Mouse (Mus musculus): ENCODE results near the gene Hibadh.

Hibadh gene

DNA sequence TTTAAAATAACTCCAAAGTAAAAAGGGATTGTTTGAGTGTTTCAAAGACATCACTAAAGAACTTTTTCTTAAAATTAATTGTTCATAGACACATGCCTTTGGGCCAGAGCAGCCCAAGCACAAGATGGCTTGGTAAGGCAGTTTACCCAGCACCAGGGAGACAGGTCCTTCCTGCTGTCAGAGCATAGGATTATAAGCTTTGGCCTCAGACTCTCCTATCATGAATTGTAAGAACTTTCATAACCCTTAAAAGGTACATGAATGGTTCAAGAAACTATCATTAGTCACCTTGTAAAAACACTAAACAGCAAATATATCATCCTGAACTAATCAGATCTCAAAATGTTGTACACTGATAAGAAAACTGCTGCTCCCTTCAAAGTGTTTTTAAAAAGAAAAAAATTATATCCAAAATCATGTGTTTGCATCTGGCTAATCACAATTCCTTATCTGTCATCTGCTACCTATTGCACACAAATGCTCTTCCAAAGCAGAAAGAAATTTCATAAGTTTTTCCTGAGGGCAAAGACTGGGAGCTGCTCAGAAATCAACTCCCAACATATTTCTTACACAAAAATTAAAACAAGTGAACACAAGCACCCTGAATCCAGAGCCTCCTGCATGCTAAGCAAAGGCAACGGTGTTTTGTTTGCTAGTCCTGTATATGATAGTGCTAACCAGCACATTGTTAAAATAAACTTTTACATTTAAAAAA, 1.6 kb downstream of the Hibadh start:
- DNase-seq, result no peak

DNA sequence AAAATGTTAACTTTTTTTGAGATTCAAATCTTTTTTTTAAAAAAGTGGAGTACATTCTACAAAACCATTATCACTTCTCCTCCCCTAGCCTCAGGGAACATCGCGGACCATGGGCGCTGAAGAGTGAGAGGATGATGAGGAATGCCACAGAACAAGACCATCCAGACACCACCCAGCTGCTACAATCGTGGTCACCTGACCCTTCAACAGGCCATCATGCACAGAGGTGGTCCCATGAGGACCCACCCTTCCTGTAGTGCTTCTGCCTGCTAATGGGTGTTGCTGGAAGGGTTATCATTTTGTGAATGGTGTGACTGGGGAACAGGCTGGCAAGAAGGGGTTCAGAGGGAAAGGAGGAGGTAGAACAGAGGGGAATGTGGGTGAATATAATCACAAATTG, 2.9 kb downstream of the Hibadh start:
- DNase-seq, result no peak

DNA sequence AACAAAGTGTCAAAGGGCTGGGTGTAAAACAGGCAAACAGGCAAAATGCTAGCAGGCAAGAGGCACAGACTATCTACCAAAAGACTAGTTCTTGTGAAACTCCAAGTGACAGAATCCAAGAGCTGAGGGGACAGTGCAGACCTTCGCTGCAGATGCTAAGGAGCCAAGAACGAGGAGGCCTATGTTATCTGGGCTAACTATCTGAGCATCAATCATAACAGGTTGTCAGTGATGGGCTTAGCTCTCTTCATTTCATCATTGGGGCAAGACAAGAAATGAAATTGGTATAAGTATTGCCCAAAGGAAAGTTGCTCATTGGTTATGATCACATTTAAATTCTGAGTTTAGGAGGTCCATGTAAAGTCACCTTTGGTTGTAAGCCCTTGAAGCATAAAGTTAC, 4.8 kb downstream of the Hibadh start:
- DNase-seq, result no peak

DNA sequence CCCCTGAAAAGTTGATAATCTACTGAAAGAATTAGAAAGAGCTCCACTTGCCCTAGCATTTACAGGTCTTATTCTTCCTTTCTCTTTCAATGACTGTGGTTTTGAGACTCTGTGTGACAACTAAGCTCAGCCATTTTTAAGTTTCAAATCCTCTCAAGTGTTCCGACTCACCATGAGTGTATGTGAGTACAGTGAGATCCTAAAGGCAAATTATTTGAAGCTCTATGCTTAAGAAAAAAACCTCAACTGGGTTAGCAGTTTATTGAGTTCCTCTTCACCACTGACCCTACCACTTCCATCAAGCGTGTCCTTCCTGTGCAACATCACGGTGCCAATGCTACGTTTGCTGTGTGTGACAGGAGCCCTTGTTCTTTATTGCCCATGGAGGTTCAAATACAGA, 9.6 kb downstream of the Hibadh start:
- DNase-seq, result no peak

DNA sequence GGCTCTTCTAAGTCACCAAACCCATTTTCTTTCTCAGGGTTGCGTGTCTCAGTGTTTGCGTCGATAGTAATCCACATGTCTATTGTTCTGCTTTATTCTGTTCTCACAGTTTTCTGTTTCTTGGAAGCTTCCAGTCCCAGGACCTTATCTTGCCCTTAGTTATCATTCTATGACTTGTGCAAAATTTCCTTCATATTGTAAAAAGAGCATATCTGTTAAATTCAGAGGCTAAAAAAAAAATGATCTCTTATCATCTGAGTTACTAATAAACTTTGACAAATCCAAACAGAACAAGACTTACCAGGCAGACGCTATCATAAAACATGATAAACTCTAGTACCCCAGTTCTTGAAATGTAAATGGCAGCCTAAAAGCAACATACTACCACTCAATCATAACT, 11.0 kb downstream of the Hibadh start:
- no peak for DNase-seq

DNA sequence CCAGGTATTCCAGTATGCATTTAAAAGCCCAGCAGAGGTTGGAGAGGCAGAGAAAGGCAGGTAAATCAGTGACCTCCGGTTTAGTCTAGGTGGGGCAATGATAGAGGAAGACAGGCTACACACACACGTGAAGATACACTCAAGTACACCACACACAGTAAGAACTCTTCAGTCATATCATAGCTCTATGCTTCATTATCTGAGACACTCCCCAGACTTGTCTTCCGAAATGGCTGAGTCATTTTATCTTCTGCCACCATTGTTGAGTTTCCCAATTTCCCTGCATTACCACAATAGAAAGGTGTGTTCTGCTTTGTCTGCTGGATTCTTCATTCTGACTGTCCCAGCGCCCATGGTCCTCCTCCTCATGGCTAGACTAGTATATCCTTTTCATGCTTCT, 13.5 kb downstream of the Hibadh start:
- DNase-seq, result no peak

DNA sequence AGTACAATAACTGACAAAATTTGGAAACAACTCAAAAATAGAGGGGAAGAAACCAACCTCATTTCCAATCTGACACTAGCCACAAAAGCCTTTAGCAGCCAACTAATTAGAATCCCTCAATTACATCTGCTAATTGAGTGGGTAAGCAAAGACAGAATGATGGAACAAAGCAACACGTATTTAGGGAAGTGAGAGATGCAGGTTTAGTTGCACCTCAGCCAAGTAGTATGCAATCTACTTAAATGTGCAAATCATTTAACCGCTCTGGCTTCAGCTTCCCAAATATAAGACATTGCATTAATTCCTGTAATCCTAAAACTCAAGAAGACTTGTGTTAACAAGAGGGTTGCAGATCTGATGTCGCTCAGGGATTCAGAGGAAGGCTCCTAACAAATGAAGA, 16.4 kb downstream of the Hibadh start:
- DNase-seq, result no peak

DNA sequence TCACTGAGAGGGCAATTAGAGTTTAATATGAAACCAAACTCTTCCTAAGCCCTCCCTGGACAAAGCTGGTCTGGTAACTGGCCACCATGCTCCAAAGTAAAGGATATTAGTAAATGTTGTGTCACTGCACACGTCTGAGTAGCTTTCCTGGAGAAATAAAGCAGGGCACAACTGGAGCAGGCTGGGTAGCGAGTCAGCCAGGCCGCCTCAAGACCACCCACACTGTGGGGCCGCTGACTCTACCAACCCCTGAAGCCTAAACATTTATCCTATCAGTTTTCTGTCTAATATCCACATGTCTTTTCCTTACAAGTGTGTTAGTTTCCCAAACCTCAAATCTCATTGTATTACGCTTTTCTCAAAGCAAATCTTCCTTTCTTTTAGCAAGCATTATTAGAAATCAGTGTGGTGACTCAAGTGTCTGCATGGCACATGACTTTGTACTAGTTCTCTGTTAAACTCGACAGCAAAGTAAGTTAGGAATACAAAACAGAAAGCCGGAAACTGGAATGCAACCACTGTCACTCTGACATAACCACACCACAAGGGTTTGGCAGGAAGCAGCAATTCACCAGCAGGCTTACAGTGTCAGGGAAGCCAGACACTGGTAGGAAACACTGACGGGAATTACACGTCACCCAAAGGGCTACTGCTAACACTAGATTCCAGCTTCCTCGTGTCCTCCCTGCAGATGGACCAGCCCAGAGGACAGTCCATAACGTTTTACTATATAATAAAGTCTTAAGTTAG, 18.3 kb downstream of the Hibadh start:
- DNase-seq, result peak; percentile 25 to 51

DNA sequence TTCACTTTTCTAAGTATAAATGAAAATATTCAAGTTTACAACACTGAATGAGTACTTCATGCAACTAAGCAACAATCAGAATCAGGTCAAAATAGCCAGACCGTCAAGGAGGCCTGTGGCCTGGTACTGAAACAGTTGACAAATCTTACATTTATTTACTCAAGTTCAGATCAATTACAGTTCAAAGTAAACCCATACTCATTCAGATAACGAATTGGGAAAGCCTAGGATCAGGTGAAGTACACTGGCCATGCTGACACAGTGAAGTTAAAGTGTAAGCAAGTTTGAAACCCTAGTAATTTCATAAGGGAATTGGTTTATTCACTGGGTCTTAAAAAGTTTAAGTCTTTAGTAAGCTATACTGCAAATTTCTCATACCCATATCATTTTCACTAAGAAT, 20.1 kb downstream of the Hibadh start:
- no peak for DNase-seq

DNA sequence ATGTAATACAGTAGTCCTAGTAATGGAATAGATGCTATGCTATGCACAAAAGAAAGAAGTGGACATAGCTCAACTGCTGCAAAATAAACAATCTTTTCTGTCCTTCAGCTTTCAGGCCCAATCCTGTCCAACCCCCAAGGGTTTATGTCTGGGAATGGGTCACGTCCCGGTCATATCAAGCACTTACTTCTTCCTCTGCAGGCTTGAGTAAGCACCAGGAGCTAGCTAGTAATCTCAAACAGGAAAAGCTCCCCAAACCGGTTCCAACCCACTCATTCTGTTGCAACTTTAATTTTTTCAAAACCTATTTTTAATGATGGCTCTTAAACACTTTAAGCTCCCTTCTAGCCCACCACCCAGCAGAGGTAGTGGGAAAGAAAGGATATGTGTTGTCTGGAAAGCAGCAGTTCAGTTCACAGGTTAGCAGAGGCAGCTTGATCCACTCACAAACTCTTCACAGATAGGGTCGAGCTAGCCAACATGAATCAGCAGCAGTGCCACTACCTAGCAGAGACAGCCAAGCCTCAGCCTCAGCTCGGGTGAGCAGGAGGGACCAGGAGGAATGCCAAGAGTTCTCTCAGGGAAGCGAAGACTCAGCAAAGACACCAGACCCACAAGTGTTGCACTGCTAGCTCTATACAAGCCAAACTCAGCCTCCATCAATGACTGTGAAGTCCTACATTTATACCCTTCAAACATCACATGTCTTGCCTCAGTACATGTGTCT, 30.4 kb downstream of the Hibadh start:
- DNase-seq, result peak; percentile 35 to 59

DNA sequence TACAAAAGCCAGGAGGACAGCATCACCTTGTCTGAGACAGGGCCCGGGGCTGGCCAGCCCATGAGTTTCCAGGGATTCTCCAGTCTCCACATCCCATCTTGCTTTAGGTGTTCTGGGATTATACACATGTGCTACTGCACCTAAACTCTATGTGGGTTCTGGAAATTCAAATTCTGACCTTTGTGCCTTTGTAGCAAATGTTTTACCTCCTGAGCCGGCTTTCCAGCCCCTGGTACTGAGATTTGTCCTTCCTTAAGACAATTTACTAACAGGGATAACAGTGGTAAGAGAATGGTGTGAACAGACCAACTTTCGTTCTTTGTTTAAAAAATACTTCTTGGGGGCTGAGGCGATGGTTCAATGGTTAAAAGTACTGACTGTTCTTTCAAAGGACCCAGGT, 32.1 kb downstream of the Hibadh start:
- DNase-seq, result peak; percentile 31 to 53

DNA sequence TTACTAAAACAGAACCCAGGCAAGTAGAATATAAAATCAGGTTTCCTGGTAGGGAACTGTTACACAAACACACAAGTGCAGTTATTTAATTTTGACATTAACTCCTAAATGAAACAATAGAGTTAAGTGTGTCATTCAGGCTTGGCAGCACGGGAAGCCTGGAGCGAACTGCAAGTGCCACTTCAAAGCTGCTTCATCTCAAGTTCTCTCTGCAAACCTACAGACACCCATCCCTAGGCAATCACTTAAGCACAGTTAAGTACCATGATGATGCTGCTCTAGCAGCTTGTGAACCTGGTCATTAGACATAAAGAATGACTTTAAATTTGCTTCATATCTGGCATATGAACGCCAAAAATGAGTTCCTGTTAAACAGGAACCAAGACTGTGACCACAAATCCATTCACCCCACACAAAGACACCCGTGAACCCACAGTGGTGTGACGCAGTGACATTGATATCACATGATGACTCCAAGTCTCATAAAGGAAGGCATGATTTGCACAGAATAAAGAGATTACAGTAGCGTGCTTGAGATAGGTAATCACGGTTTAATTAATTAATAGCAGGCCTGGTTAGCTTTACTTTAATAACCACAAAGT, 33.3 kb downstream of the Hibadh start:
- no peak for DNase-seq

DNA sequence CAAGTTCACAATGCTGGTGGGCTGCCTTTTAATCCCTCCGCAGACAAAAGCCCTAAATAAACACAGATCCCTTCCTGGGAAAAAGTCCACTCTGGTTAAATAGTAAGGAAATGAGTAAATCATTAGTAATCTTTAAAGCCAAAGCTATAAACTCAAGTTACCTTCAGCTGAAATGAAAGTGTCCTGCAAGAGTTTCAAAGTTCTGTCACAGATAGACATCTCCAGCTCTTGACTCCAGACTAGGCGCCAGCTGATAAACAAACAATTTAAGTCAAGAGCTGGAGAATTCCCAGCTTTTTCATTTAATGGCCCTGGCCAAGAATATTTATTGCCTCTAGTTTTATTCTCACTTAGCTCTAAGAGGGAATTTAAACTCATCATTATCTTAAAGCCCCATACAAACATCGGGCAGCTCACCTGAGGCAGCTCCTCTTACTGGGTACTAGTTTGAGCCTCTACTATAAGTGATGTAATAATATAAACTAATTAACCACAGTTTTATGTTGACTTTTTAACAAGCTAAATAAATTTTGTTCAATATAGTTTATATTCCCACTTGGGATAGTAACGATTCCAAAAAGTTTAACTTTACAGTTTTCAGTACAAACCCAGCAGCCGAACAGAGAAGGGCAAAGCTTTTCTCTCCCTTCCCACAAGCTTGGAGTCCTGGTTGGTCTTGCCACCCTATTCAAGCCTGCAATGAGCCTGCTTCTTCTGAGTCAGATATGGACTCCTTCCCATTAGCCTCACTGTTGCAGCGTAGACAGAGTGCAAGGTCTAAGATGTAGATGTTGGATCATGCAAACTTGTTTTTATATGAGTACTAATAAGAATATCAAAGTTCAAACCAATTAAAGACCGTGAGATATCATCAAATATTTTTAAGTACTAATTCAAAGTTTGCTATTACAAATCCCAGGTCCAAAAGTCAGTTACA, 38.2 kb downstream of the Hibadh start:
- no peak for DNase-seq

DNA sequence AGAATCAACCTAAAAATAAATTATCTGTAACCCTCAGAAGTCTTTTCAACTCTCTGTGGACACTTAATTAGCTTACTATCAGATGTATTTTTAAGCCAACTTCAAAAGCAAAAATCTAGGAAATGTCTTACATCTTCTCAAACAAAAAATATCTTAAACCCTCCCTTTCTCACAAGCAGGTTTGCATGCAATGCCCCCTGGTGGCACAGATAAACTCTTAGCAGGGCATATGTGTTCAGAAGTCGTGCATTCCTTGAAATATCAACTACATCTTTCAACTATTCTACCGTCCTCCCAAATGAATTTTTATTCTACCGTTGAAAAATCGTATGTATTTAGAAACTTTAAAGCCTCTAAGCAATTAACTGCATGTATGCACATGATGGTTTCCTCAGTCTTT, 39.1 kb downstream of the Hibadh start:
- DNase-seq, result peak; percentile 63 to 78

DNA sequence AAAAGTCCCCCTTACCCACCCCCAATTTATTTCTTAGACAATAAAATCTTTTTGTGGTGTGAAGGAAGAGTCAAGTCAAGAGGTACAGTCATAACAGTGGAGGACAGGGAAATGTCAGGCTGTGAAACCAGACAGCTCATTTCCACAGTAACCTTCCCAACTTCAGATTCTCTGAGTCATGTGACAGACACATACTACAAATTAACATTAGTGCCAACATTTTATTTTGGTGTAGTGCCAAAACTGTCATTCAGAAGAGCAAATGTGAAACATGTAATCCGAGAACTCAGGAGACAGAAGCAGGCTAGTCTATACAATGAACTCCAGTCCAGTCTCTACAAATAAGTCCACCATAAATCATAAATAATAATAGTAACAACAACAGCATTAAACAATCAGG, 45.4 kb downstream of the Hibadh start:
- DNase-seq, result no peak

DNA sequence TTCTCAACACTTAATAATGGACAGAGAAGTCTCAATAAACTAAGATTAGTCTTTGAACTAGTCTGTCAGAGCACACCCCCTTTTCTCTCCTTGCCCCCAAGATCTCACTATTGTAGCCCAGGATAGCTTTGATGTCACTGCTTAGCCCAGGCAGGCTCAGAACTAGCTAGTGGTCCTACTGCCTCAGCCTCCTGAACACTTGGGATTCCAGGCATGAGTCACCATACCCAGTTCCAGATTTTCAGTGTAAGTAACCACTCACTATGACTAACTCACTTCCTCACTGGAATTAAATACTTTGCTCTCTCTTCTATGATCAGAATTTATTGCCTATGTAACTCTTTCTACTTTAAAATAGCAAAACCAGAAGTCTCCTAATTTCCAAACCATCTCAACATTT, 53.6 kb downstream of the Hibadh start:
- no peak for DNase-seq

DNA sequence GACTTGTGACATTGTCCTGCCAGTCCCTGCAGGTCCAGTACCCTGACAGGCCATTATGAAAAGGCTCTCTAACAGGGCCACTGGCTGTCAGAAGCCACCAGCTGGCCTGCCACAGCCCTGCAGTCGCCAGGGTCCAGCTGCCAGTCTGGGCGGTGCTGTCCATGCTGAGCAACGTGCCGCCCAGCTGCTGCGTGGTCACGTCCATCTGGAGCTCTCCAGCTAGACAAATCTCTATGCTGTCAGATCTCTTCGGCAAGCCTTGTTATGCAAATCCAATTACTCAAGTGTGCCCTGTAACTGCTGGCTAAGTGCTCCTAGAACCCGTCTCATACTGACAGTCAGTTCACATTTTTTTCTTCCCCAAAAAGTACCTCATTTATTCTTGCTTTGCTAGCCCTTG, 55.8 kb downstream of the Hibadh start:
- peak in 1 of 2 experiments; percentile 56 for DNase-seq

DNA sequence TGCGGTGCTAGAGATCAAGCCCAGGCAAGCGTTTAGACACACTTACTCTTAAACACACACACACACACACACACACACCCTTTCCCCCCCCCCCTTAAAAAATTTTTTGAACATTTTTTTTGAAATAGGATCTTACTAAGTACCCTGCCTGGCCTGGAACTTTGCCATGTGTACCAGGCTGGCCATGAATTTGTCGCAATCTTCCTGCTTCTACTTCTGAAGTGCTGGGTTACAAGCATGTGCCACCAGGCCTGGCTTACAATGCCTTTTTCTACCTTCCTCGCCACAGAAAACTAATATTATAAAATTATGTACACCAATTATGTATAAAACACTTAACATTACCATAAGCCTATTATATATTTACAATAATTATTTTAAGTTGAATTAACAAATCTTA, 59.1 kb downstream of the Hibadh start:
- no peak for DNase-seq

DNA sequence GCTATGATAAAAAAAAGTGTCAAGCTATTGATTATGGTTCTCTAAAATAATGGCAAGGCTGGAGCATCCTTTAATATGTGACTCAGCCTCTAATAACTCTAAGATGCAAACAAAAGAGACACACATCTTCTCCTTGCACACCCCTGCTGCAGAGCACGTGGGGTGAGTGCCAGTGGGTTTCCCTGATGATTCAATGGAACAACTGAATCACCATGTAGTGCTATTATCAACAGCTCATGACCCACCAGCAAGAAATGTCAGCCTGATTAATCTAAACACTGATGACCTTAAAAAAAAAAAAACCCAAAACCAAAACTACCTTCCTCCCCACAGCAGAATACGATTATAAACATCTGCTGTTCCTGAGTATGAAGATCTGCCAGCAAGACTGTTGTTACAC, 61.9 kb downstream of the Hibadh start:
- no peak for DNase-seq

DNA sequence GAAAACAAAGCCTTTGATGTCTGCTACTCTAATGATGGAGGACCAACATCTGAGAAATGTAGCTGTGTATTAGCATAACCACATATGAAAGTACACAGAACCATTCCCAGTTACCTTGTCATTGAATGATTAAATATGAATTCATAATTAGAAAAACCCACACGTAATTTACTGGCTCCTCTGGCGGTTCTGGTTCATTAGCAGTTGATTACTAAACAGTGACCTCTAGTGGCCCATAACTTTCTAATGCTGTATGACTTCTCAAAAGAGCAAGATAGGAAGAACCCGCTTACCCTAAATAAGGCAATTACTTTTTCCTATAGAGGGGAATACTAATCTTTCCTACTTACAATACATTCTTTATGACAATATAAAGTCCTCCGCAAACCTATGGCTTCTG, 62.9 kb downstream of the Hibadh start:
- peak in 1 of 2 experiments; percentile 13 for DNase-seq

DNA sequence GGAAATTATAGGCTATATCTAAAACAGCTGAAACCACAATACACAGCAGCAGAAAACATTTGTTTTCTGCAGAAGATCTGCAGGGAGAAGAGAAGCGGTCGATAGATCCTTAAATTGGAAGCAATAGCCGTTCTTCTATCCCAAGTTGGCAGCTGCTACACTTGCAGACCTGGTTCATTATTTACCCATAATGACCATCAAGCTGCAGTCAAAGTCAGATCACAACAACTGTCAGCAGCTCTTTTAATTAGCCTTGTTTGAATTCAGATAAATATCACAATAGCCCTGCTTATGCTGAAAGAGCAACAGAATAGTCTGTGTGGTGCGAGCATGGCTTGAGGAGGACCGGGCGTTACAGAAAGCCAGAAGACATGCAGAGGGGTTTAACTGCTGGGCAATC, 71.5 kb downstream of the Hibadh start:
- DNase-seq, result no peak
